Mouse (Mus musculus): ENCODE measurements at regions not wholly inside any gene's neighbourhood (a gene's known extent, or its start where the extent isn't known, plus 50 kb on each side); places are given as distances from the start of the nearest gene placed in this dataset.

- no peak for TF ChIP-seq EP300 (IDR thresholded peaks at IDR 0.05; ENCODE audit: low read depth)
- no peak for TF ChIP-seq CTCF (IDR thresholded peaks at IDR 0.05; ENCODE audit: low read depth)
Observed at GRCm38 (mm10) chr2:147944171-147945040, 102.4 kb downstream of the Foxa2 start.

All from heart, postnatal 0 days (tissue).